Mouse (Mus musculus) liver, embryonic 14.5 days (tissue): ENCODE data around the gene Spef1. TPM values are rescaled to one million over a fixed set of nuclear protein-coding genes. Genes with fewer than 3 reads are reported as not detected.

Source experiments
- ATAC-seq: fragments of 200-750 bp; cut with Nextera tagmentation; 2 replicates; pipeline ENCODE4 v1.8.0; 2017; ENCODE audit warnings: moderate number of reproducible peaks, mild to moderate bottlenecking, moderate library complexity; ENCODE audit not compliant: insufficient read depth
- DNase-seq, 3 experiments: peaks; one replicate each; pipeline ENCODE4 v3.0.0-alpha.2; 2012 to 2013; ENCODE audit warnings: low read depth in 3 of 3, low spot score in 3 of 3
- H3K27ac ChIP-seq: fragments of 300-500 bp; sonication (generic); 2 replicates; pipeline ENCODE4 v1.5.1; 2014; ENCODE audit warnings: moderate library complexity, mild to moderate bottlenecking, control low read depth, inconsistent platforms
- H3K27me3 ChIP-seq: fragments of 300-500 bp; sonication (generic); 2 replicates; pipeline ENCODE4 v1.6.1; 2014; ENCODE audit warnings: mild to moderate bottlenecking, low read length, moderate library complexity; ENCODE audit not compliant: control insufficient read depth, insufficient read depth
- H3K36me3 ChIP-seq: fragments of 300-500 bp; sonication (generic); replicated peaks from 2 replicates; pipeline ENCODE4 v1.6.1; 2014; ENCODE audit warnings: low read depth; ENCODE audit not compliant: control insufficient read depth, insufficient read depth
- H3K4me1 ChIP-seq, 2 experiments: fragments of 200-500 bp in 1 of 2; fragments of 300-500 bp in 1 of 2; sonication (generic) in 1 of 2; replicated peaks; 2 replicates each; pipeline ENCODE4 v1.6.1; 2012 to 2014; ENCODE audit warnings: antibody characterized with exemption in 1 of 2, inconsistent platforms in 1 of 2, low read length in 1 of 2; ENCODE audit not compliant: control insufficient read depth in 2 of 2, insufficient read depth in 2 of 2
- H3K4me2 ChIP-seq: fragments of 300-500 bp; sonication (generic); 2 replicates; pipeline ENCODE4 v1.6.1; 2014; ENCODE audit warnings: low read depth, mild to moderate bottlenecking, control low read depth, moderate library complexity
- H3K4me3 ChIP-seq, 2 experiments: fragments of 200-500 bp in 1 of 2; fragments of 300-500 bp in 1 of 2; sonication (generic) in 1 of 2; 2 replicates each; pipeline ENCODE4 v1.5.1; 2012 to 2014; ENCODE audit warnings: low read depth in 2 of 2, low read length in 2 of 2, mild to moderate bottlenecking in 2 of 2, control low read depth in 1 of 2, inconsistent platforms in 1 of 2, moderate library complexity in 1 of 2; ENCODE audit not compliant: insufficient read depth in 1 of 2
- H3K9ac ChIP-seq: fragments of 300-500 bp; sonication (generic); replicated peaks from 2 replicates; pipeline ENCODE4 v1.6.1; 2014; ENCODE audit warnings: mild to moderate bottlenecking, control low read depth, moderate library complexity
- H3K9me3 ChIP-seq: fragments of 300-500 bp; sonication (generic); 2 replicates; pipeline ENCODE4 v1.6.1; 2016; ENCODE audit warnings: low read length, mixed read lengths; ENCODE audit not compliant: control insufficient read depth
- CTCF ChIP-seq: IDR thresholded peaks from 2 replicates; pipeline ENCODE4 v1.5.1; 2016; ENCODE audit warnings: antibody characterized with exemption, low read depth, control low read depth
- EP300 ChIP-seq: IDR thresholded peaks from 2 replicates; pipeline ENCODE4 v1.6.1; 2016; ENCODE audit warnings: antibody characterized with exemption, low read depth
- WGBS: fragments of 180-500 bp; shearing (Covaris S2); extraction: QIAGEN DNeasy Blood & Tissue Kit; methylation state at CpG from one replicate; pipeline ENCODE4 v1.1.7; 2014; ENCODE audit not compliant: insufficient replicate concordance; 5-methylcytosine and 5-hydroxymethylcytosine counted together
- polyA plus RNA-seq, 2 experiments: library from polyadenylated mRNA; depleted of rRNA in 1 of 2; stranded (reverse) in 1 of 2; unstranded in 1 of 2; fragments of >200 nt; fragmentation: Nextera tagmentation in 1 of 2; extraction: Ambion mirVana in 1 of 2; gene quantifications; 2 replicates each; pipeline versions ENCODE4 v1.2.1 to v1.2.3; 2012 to 2014

Spef1 gene
- 2.2 TPM in 2 replicates for polyA plus RNA-seq (2012; rRNA removed)
- polyA plus RNA-seq (2014; fragmentation: Nextera tagmentation; extraction: Ambion mirVana): 1.3 and 1.4 TPM in 2 replicates

- Histone ChIP-seq H3K4me1 (peaks cover 27 to 34% of the 10 kb centered on the region in 2 experiments), H3K36me3 (peaks cover 38% of the 10 kb centered on the region), H3K27ac (peak within 1 kb of the TSS; percentile 90), H3K4me2 (peak within 1 kb of the TSS; percentile 98), H3K9me3 (no peaks in the 10 kb centered on the region), H3K9ac (peak within 1 kb of the TSS; percentile 95), H3K4me3 (peak within 1 kb of the TSS; percentile 76 to 78), H3K27me3 (no peaks in the 10 kb centered on the region)
- TF ChIP-seq EP300 (no peak; the same call in 1 of the 2 replicates), CTCF (peak; percentile 50)
- WGBS: 2% methylated on average over 43 of the region's 43 CpGs
- peak in 2 of 3 experiments; percentile 79 to 81 for DNase-seq
- peak; percentile 88 for ATAC-seq
Observed at GRCm38 (mm10) chr2:131186771-131187601, at the start of gene Spef1, which contains the start of gene Cdc25b. TSS of gene Spef1 (minus strand) at chr2:131187282. TSS of gene Cdc25b (plus strand) at chr2:131186949.

DNA sequence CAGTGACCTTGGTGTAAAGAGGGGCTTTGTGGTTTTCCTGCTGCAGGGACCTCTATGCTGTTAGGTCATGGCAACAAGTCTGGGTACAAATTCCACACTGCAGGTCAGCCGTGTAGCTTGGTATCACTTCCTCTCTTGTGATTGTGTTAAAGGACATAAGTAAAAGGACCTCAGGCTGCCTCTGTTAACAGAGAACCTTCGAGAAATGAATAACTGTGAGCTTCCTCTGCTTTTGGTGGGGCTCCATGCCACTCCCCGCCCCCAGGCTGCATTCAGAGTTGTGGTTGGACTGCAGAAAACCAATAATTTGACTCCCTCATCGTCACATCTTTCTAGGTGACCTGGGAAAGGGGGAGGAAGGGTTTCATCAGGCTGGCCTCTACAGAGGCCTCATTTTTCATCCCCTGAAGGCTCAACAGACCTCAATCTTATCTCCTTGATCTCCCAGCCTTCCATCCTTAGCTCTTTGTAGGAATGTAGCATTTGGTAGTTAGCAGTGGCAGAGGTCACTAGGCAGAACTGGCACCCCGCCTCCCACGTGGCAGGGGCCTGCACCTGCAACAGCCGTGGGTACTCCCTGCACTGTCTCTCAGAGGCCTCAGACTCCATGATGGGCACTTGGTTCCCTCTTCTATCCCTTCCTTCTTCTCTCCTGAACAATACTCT, 48.0 kb upstream of the Spef1 start:
- Histone ChIP-seq H3K9ac (peak overlapping the region; percentile 86), H3K36me3 (peaks cover 7% of the 10 kb centered on the region), H3K4me3 (peak overlapping the region; percentile 65 to 73), H3K27me3 (no peaks in the 10 kb centered on the region), H3K27ac (peak overlapping the region; percentile 79), H3K4me2 (peak overlapping the region; percentile 88), H3K4me1 (peaks cover 31 to 40% of the 10 kb centered on the region in 2 experiments), H3K9me3 (no peaks in the 10 kb centered on the region)
- TF ChIP-seq CTCF: no peak
- TF ChIP-seq EP300: no peak
- peak in 1 of 3 experiments; percentile 55 for DNase-seq
- 34% methylated on average over 7 of the region's 7 CpGs for WGBS
- no peak for ATAC-seq

- TF ChIP-seq CTCF (no peak), EP300 (no peak)
- H3K27ac ChIP-seq: peak overlapping the region; percentile 79
- no peaks in the 10 kb centered on the region for H3K9me3 ChIP-seq
- ATAC-seq (peak; percentile 52), DNase-seq (no peak)
- H3K4me1 ChIP-seq: peaks cover 31 to 37% of the 10 kb centered on the region in 2 experiments
- no peaks in the 10 kb centered on the region for H3K27me3 ChIP-seq
- peak overlapping the region; percentile 86 for H3K9ac ChIP-seq
- peaks cover under 1% of the 10 kb centered on the region; the same call in 1 of the 2 replicates for H3K36me3 ChIP-seq
- peak overlapping the region; percentile 88 for H3K4me2 ChIP-seq
- 12% methylated on average over 28 of the region's 28 CpGs for WGBS
- H3K4me3 ChIP-seq: peak overlapping the region; percentile 65 to 73
Observed at GRCm38 (mm10) chr2:131234127-131234650, 47.1 kb upstream of the Spef1 start.

DNA sequence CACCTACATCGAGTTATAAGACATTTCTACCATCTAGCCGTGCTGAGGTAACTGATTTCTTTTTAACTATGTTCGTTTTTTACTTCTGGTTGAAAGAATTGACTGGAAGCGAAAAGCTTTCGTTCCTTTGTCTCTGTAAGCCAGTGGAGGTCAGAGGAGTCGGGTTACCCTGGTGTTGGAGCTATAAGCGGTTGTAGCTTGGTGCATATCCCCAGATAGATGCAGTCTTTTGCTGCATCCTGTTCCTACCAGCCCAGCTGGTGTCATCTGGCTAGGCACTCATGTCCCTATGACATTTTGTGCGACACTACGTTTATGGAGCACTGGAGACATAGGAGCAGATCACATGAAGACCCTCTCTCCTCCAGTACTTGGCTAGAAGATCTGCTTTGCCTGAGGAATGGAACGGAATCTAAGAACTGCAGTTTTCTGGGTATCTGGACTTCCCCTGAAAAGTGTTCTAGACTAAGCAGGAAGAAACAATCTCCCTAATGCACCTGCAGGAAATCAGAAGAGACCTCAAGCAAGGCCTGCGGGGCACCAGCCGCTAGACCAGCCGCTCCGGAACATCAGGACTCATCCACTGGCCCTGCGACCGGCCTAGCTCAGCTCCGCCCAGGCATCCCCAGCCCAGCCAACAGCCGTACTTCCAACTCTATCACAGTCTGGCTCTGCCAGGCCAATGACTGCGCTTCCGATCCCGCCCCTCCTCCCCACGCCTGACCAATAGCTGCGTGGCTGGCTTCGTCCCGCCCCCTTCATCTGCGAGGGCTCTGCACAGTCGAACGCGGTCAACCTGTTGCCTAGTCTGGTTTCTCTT, 46.4 kb upstream of the Spef1 start, which contains the start of gene Mavs:
Gene Mavs, plus strand, starts transcription at position 757 of the 820 bp plus-strand sequence.
- Histone ChIP-seq H3K4me1 (peaks cover 31 to 37% of the 10 kb centered on the region in 2 experiments), H3K9ac (peak within 1 kb of the TSS; percentile 86), H3K4me2 (peak within 1 kb of the TSS; percentile 88), H3K27me3 (no peaks in the 10 kb centered on the region), H3K36me3 (no peaks in the 10 kb centered on the region; the same call in 1 of the 2 replicates), H3K27ac (peak within 1 kb of the TSS; percentile 84), H3K4me3 (peak within 1 kb of the TSS; percentile 65 to 73), H3K9me3 (no peaks in the 10 kb centered on the region)
- peak; percentile 93 to 95 (median 95) for DNase-seq
- no peak for TF ChIP-seq EP300
- TF ChIP-seq CTCF: no peak
- WGBS: 16% methylated on average over 29 of the region's 29 CpGs
- peak; percentile 98 for ATAC-seq
